Mouse (Mus musculus): Measurements from ENCODE around the gene Ttc26. TPM values are rescaled to one million over a fixed set of nuclear protein-coding genes. Genes with fewer than 3 reads are reported as not detected.
A peak's percentile ranks its signal among the peaks of the same experiment; 100 is the strongest.

Ttc26 gene
- total RNA-seq (2015; ENCODE audit: low replicate concordance) (0.72 TPM in 1 of 2 replicates, not detected in the other), total RNA-seq (2017; ENCODE audit: low replicate concordance) (not detected in 2 replicates)

- ATAC-seq (replicated peaks; ENCODE audit: low FRiP score, poor library complexity, severe bottlenecking): peak; percentile 100
Measured at GRCm38 (mm10) chr6:38381129-38381771, at the start of gene Ttc26. TSS of gene Ttc26 (plus strand) at chr6:38381469.

GRCm38 (mm10) chr6:38335264-38335663 lies 46.0 kb upstream of the Ttc26 start:
- no peak for ATAC-seq (replicated peaks; ENCODE audit: low FRiP score, poor library complexity, severe bottlenecking)

DNA sequence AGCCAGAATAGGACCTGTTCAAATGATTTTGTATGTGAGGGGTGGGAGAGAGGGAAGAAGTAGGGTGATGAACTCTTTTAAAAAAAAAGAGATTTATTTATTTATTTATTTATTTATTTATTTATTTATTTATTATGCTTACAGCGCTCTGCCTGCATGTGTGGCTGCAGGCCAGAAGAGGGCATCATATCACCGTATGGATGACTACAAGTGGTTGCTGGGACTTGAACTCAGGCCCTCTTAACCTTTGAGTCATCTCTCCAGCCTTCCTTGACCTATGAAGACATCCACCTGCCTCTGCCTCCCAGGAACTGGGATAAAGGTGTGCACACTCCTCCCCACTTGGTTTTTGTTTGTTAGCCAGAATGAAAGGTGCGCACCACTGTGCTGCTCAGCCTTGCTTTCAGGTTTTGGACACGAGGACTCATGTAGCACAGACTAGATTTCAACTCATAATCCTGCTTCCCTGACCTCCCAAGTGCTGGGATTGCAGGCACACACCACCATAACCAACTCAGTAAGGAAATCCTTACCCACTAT lies 44.0 kb upstream of the Ttc26 start:
- ATAC-seq (replicated peaks; ENCODE audit: low FRiP score, poor library complexity, severe bottlenecking): no peak

DNA sequence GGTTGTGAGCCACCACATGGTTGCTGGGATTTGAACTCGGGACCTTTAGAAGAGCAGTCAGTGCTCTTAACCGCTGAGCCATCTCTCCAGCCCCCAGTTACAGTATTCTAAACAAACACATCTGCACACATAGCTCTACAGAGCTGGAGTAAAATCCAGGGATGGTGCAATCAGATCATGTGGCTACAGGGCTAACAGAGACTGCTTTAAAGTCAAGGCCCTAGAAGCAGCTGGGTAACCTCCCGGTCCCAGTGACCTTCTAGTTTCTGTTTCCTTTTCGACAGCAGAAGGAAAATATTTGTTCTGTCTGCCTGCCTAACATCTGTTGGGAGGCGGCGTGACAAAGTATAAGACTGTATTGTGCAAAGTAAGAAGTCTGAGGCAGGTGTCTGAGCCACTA lies 43.3 kb upstream of the Ttc26 start:
- ATAC-seq (replicated peaks; ENCODE audit: low FRiP score, poor library complexity, severe bottlenecking): no peak

GRCm38 (mm10) chr6:38339078-38339477 lies 42.2 kb upstream of the Ttc26 start:
- no peak for ATAC-seq (replicated peaks; ENCODE audit: low FRiP score, poor library complexity, severe bottlenecking)

DNA sequence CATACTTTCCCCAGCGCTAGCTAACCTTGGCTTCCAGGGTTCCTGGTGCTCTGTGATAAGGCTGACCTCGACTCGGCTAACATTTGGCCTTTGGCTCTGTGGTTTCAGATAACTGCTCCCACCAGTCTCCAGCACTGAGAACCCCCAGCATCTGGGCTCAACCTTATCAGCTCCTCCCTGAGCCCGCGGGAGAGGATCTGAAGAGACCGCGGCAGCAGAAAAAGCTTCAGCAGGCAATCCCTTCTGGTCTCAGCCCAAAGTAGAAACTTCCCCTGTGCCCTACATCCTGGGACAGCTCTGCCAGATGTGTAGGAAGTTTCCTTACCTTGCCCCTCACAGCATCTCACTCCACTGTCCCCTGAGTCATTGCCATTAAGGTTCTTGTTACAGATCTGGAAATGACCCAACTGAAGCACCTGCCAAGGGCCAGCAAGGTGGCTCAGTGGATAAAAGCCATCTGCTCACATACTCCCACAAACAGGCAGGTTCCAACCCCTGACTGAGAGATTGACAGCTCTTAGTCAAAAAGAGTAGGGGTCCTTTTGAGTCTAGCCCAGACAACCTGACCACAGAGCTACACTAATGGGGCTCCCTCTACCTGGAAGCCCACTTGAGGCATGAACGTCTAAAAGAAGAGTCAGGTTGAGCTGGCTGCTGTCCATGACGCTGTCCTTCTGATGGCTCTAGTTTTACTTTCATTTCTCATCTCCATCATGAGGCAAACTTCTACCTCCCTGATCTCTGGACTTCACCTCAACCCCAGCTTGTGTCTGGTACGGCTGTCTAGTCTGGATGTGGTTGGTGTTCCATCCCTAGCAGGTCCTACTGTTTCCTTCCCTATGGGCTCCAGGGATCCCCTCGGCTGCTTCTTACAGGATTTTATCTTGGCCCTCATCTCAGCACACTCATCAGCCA lies 39.3 kb upstream of the Ttc26 start:
- ATAC-seq (replicated peaks; ENCODE audit: low FRiP score, poor library complexity, severe bottlenecking): peak; percentile 86

GRCm38 (mm10) chr6:38342666-38342992 lies 38.6 kb upstream of the Ttc26 start:
- no peak for ATAC-seq (replicated peaks; ENCODE audit: low FRiP score, poor library complexity, severe bottlenecking)

DNA sequence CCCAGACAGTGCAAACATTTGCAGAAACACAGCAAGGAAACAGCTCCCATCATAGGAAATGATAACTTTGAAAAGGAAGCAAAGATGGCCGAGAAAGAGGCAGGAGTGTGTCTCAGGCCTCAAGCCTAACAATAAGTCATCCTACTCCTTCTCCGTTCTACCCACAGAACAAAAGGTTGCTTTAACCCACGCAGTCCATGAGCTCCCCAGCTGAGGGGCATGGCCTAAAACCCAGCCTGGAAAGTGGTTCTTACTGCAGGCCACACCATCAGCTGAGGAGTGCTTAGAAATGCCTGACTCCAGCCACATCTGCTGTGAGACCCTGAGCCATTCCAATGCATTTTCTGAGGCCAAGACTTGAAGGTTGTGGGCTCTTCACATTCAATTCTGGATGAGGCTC lies 37.7 kb upstream of the Ttc26 start:
- no peak for ATAC-seq (replicated peaks; ENCODE audit: low FRiP score, poor library complexity, severe bottlenecking)

DNA sequence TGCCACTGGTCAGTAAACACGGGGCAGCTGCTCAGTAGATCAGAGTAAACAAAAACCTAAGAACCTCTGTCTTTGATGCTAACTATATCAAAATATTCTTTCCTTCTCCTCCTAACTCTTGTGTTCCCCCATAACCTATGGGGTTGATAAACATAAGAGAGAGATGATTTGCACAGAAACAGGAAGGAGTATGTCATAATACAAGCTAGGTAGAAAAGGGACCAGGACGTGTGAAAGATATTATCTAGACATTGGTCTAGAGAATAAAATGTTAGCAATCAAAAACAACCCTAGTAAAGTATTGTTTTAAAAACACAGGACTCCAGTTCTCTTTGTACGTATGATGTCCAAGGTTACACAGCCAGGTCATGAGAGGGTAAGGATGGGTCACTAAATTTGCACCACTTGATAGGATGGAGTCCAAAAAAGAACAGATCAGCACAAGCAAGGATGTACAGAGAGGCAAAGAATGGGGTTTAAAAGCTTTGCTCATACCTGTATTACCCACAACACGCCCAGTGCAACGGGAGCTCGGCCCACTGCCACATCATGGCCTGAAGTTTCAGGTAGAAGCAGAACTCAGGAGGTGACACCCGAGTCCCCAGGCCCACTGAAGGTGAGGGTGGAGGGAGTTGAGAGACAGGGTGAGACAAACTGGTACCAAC lies 37.1 kb upstream of the Ttc26 start:
- ATAC-seq (replicated peaks; ENCODE audit: low FRiP score, poor library complexity, severe bottlenecking): no peak

DNA sequence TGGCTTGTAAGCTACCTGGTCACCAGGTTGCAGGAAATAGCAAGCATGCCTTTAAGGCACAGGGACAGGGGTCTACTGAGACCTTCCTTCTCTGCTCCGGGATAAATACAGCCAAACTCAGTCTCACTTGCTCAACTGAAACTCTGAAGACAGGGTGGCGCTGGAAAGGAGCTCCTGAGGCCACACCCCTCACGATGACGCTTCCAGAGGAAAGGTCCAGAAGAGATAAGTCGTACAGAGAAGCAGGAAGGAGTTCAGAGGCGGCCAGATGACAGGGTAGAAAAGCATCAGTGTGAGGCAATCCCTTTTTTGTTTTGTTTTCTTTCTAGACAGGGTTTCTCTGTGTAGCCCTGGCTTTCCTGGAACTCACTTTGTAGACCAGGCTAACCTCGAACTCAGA lies 35.5 kb upstream of the Ttc26 start:
- peak; percentile 77 for ATAC-seq (replicated peaks; ENCODE audit: low FRiP score, poor library complexity, severe bottlenecking)

GRCm38 (mm10) chr6:38347875-38348274 lies 33.4 kb upstream of the Ttc26 start:
- ATAC-seq (replicated peaks; ENCODE audit: low FRiP score, poor library complexity, severe bottlenecking): no peak

DNA sequence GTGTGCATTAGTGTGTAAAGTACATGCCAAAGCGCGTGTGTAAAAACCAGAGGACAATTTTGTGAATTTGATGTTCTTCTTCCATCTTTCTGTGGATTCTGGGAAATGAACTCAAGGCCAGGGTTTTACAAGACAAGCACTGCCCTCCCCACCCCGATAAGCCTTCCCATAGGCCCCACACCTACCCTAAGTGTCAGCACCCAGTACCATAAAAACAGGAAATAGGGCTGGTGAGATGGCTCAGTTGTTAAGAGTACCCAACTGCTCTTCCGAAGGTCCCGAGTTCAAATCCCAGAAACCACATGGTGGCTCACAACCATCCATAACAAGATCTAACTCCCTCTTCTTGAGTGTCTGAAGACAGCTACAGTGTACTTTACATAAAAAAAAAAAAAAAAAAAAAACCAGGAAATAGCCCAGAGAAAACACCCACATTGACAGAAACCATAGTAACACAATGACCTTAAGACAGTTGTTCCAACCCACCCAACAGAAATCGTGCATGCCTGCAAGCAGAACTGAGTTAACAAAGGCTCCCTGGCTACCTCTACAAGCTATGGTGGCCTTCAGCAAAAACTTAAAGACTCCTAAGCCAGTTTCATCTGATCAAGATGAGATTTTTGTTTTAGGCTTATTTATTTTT lies 32.3 kb upstream of the Ttc26 start:
- no peak for ATAC-seq (replicated peaks; ENCODE audit: low FRiP score, poor library complexity, severe bottlenecking)

DNA sequence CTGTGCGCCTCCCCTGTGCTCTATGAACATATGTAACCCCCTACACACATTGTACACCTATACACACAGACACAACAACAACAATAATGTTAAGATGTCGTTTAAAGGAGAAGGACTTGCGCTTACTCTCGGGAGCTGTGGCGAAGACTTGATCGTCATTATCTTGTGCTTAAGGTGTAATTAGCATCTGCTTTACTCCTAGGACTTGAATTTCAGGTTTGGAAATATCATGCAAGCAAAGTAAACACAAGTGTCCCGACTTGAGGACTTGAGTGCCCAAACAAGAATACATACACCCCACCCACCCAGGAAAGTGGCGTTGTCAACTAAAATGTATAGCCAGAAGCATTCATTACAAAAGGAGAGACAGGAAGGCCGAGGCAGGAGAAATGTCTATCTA lies 31.5 kb upstream of the Ttc26 start:
- no peak for ATAC-seq (replicated peaks; ENCODE audit: low FRiP score, poor library complexity, severe bottlenecking)

GRCm38 (mm10) chr6:38351930-38352329 lies 29.3 kb upstream of the Ttc26 start:
- no peak for ATAC-seq (replicated peaks; ENCODE audit: low FRiP score, poor library complexity, severe bottlenecking)

GRCm38 (mm10) chr6:38352451-38352850 lies 28.8 kb upstream of the Ttc26 start:
- peak; percentile 46 for ATAC-seq (replicated peaks; ENCODE audit: low FRiP score, poor library complexity, severe bottlenecking)

DNA sequence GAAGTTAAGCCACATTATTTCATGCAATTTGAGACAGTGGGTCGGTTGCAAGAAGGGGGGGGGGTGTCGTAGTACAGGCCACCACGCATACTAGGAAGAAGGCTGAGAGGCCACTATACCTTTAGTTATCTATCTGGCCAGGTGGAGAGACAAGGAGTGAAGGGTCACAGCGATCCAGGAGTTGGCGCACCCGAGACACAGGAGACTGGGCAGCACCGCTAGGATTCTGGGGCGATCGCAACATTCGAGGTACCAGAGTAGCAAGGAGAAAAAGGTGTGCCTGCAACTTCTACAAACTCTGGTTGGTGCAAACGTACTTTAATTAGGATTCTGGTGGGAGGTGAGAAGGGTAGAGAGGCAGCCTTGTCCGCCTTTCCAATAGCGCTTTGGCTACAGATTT lies 28.1 kb upstream of the Ttc26 start:
- peak; percentile 32; the same call in 1 of the 2 replicates for ATAC-seq (replicated peaks; ENCODE audit: low FRiP score, poor library complexity, severe bottlenecking)

- peak; percentile 83 for ATAC-seq (replicated peaks; ENCODE audit: low FRiP score, poor library complexity, severe bottlenecking)
Measured at GRCm38 (mm10) chr6:38353811-38354722, 27.2 kb upstream of the Ttc26 start, which contains the start of gene Zc3hav1. TSS of gene Zc3hav1 (minus strand) at chr6:38354603.

DNA sequence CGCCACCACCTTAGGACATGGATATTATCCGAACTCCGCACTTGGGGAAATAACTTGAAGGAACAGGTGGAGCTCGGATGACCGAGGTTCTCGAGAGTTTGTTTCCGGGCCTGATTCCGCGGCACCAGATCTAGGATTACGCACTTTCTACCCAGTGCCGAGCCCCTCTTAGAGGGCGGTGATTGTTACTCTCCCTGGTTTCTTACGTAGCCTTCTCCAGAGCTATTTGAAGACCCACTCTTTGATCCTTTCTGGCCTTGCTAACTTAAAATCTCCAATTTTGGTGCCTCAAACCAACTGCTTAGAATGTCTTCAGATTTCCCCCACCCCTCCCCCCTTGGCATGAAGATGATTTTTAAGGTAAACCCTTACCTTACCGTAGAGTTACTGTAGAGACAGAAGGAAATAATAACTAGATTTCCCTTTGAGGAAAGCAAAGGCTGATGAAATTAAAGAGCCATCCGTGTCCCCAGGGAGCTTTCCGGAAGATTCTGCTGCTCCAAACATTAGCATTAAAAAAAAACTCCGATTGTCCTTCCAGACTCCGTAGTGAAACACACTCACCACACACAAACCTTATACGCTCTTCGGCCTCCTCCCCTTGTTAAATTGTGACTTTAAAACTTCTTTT lies 26.4 kb upstream of the Ttc26 start:
- ATAC-seq (replicated peaks; ENCODE audit: low FRiP score, poor library complexity, severe bottlenecking): peak; percentile 28

Data from erythroid progenitor cell, adult 5-6 weeks (primary cell).